Comparison of ENCODE assay signal across 12 mouse cellular contexts in genomic region chr15:27806219-27806618, GRCm38 (mm10).
A peak's percentile ranks its signal among the peaks of the same experiment; 100 is the strongest.
DNase-seq lines count a peak whose midpoint lies in the region; ATAC-seq and TF ChIP-seq lines count a peak whose summit lies in the region.
"Had no signal": no experiment of that assay in that cellular context is flagged by ENCODE, and none has a peak within 500 bp of the region (broad histone marks: within the 10 kb centered on the region; RNA-seq: fewer than 3 reads in every experiment).

No protein-coding gene starts in this region.

- no peak for DNase-seq in frontal cortex, postnatal 36 days (ENCODE audit: low spot score in 2 of 2)
- no peak for DNase-seq in layer of hippocampus, adult 2 months (ENCODE audit: low spot score in 2 of 2)
- no peak for DNase-seq in layer of hippocampus, postnatal 14 days (ENCODE audit: low spot score in 2 of 2)
- peak; percentile 71 for DNase-seq in lung, postnatal 10 days
- DNase-seq in layer of hippocampus, postnatal 25 days (ENCODE audit: extremely low spot score in 1 of 2, low spot score in 1 of 2) = no peak
- DNase-seq in layer of hippocampus, adult 9-10 months (ENCODE audit: low spot score) = no peak
- DNase-seq: B cell, adult 2 months; gastrocnemius, postnatal 14 days; right cerebral cortex, adult 18-20 months had no signal

- no peak overlapping the region for H3K4me3 ChIP-seq in layer of hippocampus, adult 2 months
- H3K4me3 ChIP-seq in embryonic fibroblast, embryonic 13.5 days (ENCODE audit: insufficient read depth, low read length) = no peak overlapping the region

- H3K27ac ChIP-seq in layer of hippocampus, adult 2 months = peak overlapping the region; percentile 46; the same call in 1 of the 2 replicates
- peak overlapping the region; percentile 28 for H3K27ac ChIP-seq in embryonic fibroblast, embryonic 13.5 days (ENCODE audit: insufficient read depth, low read length)

- TF ChIP-seq CTCF in layer of hippocampus, adult 2 months (conservative IDR thresholded peaks at IDR 0.05) = no peak
- no peak for TF ChIP-seq CTCF in embryonic fibroblast, embryonic 13.5 days (IDR thresholded peaks at IDR 0.05; ENCODE audit: borderline replicate concordance, insufficient read depth, low read length)

- no peak for TF ChIP-seq POLR2A in embryonic fibroblast, embryonic 13.5 days (IDR thresholded peaks at IDR 0.05; ENCODE audit: low read depth, low read length)

- H3K4me1 ChIP-seq in embryonic fibroblast, embryonic 13.5 days (ENCODE audit: control insufficient read depth, insufficient read depth, low read length) = peaks cover 29% of the 10 kb centered on the region

- 0 out of 2 replicates have a peak, but pooled peaks have one; percentile 8 for ATAC-seq in frontal cortex, adult (ENCODE audit: low TSS enrichment)
- ATAC-seq: Patski had no signal
